13 mouse cellular contexts compared by ENCODE assay signal in the genomic region with DNA sequence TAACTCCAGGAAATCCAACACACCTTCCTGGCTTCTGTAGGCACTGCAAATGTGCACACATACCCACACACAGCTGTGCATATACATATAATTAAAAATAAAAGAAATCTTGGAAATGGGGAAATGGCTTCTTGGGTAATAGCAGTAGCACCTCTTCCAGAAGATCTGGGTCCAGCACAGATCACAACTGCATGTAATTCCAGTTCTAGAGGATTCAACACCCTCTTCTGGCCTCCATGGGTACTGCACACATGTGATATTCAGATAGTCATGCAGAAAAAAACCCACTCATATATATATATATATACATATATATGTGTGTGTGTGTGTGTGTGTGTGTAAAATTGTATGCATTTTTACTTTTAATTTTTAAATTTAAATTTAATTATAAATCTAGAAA.
DNase-seq lines count a peak whose midpoint lies in the region; ATAC-seq lines count a peak whose summit lies in the region.
"Had no signal": no experiment of that assay in that cellular context is flagged by ENCODE, and none has a peak within 500 bp of the region (broad histone marks: within the 10 kb centered on the region; RNA-seq: fewer than 3 reads in every experiment).

No protein-coding gene starts in this region.

- H3K27ac ChIP-seq in forebrain, embryonic 14.5 days (ENCODE audit: low read depth, low read length): no peak overlapping the region
- no peak overlapping the region for H3K27ac ChIP-seq in forebrain, embryonic 10.5 days
- H3K27ac ChIP-seq in forebrain, embryonic 15.5 days (replicated peaks): no peak overlapping the region
- H3K27ac ChIP-seq: heart, embryonic 10.5 days; hindbrain, embryonic 14.5 days; liver, embryonic 14.5 days had no signal

- H3K36me3 ChIP-seq in forebrain, embryonic 14.5 days (ENCODE audit: control insufficient read depth, insufficient read depth, low read length): no peaks in the 10 kb centered on the region
- no peaks in the 10 kb centered on the region for H3K36me3 ChIP-seq in forebrain, embryonic 10.5 days (replicated peaks)
- no peaks in the 10 kb centered on the region for H3K36me3 ChIP-seq in forebrain, embryonic 15.5 days
- H3K36me3 ChIP-seq: heart, embryonic 10.5 days had no signal

- H3K27me3 ChIP-seq in forebrain, embryonic 14.5 days (replicated peaks; ENCODE audit: control insufficient read depth, insufficient read depth, low read length): no peaks in the 10 kb centered on the region
- no peaks in the 10 kb centered on the region for H3K27me3 ChIP-seq in forebrain, embryonic 10.5 days (ENCODE audit: poor library complexity, severe bottlenecking)
- H3K27me3 ChIP-seq in forebrain, embryonic 15.5 days: no peaks in the 10 kb centered on the region
- H3K27me3 ChIP-seq: megakaryocyte, embryonic 14.5 days had no signal

- H3K9me3 ChIP-seq in forebrain, embryonic 14.5 days (replicated peaks; ENCODE audit: control insufficient read depth, low read length): no peaks in the 10 kb centered on the region
- no peaks in the 10 kb centered on the region for H3K9me3 ChIP-seq in forebrain, embryonic 10.5 days
- no peaks in the 10 kb centered on the region for H3K9me3 ChIP-seq in forebrain, embryonic 15.5 days
- H3K9me3 ChIP-seq: heart, embryonic 10.5 days had no signal

- H3K4me1 ChIP-seq in forebrain, embryonic 14.5 days (ENCODE audit: control insufficient read depth, insufficient read depth, low read length): no peaks in the 10 kb centered on the region
- peaks cover 9% of the 10 kb centered on the region for H3K4me1 ChIP-seq in forebrain, embryonic 10.5 days
- H3K4me1 ChIP-seq in forebrain, embryonic 15.5 days: no peaks in the 10 kb centered on the region
- H3K4me1 ChIP-seq: heart, embryonic 10.5 days; megakaryocyte, embryonic 14.5 days had no signal

- no peak for ATAC-seq in forebrain, embryonic 14.5 days
- ATAC-seq in forebrain, embryonic 15.5 days (replicated peaks): no peak

- peak; percentile 30 for DNase-seq in forebrain, embryonic 14.5 days (ENCODE audit: low spot score)
- DNase-seq in forebrain, embryonic 10.5 days (ENCODE audit: extremely low spot score, low spot score): no peak
- DNase-seq in left cerebral cortex, postnatal 14 days (ENCODE audit: low spot score in 2 of 2): peak; percentile 46 to 64
- DNase-seq in left cerebral cortex, adult 8-10 months (ENCODE audit: low spot score in 2 of 2): no peak
- peak; percentile 6 for DNase-seq in 416B (ENCODE audit: low read depth)
- peak; percentile 50 for DNase-seq in brain, adult 2 months (ENCODE audit: low read depth, low spot score)
- DNase-seq in Muller cell, postnatal 12 days (ENCODE audit: inconsistent ontology term): no peak
- DNase-seq: cerebellum, adult 9-11 months had no signal

- H3K4me2 ChIP-seq in forebrain, embryonic 14.5 days (ENCODE audit: low read length): no peak overlapping the region
- no peak overlapping the region for H3K4me2 ChIP-seq in forebrain, embryonic 15.5 days (replicated peaks)
- H3K4me2 ChIP-seq: hindbrain, embryonic 14.5 days had no signal

- no peak overlapping the region for H3K9ac ChIP-seq in forebrain, embryonic 14.5 days (ENCODE audit: low read length)
- H3K9ac ChIP-seq in forebrain, embryonic 15.5 days (replicated peaks): no peak overlapping the region
- H3K9ac ChIP-seq: hindbrain, embryonic 14.5 days; liver, embryonic 14.5 days had no signal

- H3K4me3 ChIP-seq in forebrain, embryonic 14.5 days (ENCODE audit: low read depth, low read length): no peak overlapping the region
- no peak overlapping the region for H3K4me3 ChIP-seq in forebrain, embryonic 10.5 days
- H3K4me3 ChIP-seq in forebrain, embryonic 15.5 days: no peak overlapping the region
- H3K4me3 ChIP-seq: heart, embryonic 10.5 days; megakaryocyte, embryonic 14.5 days had no signal

- intact Hi-C loops in left cerebral cortex, postnatal 14 days (cut with DNase I): no loop called here

Comparison
In these comparisons a context has a peak if more than half of its experiments do, and no peak if none do; other contexts are left out.
1. DNase-seq: peak in forebrain, embryonic 14.5 days (single experiment), left cerebral cortex, postnatal 14 days (2 of 2), 416B (single experiment) and brain, adult 2 months (single experiment); none in forebrain, embryonic 10.5 days (single experiment), left cerebral cortex, adult 8-10 months (0 of 2) and Muller cell, postnatal 12 days (single experiment).